Mouse (Mus musculus) forebrain, embryonic 13.5 days (tissue): Measurements from ENCODE around the gene Castor1. TPM values are rescaled to one million over a fixed set of nuclear protein-coding genes. Genes with fewer than 3 reads are reported as not detected.

ENCODE experiments used
- ATAC-seq: fragments of 200-750 bp; cut with Nextera tagmentation; 2 replicates; pipeline ENCODE4 v1.8.0; 2017
- H3K27ac ChIP-seq: fragments of 300-500 bp; sonication (generic); 2 replicates; pipeline ENCODE4 v1.5.1; 2015; ENCODE audit warnings: inconsistent platforms, mild to moderate bottlenecking, moderate library complexity
- H3K27me3 ChIP-seq: fragments of 300-500 bp; sonication (generic); 2 replicates; pipeline ENCODE4 v1.6.1; 2015; ENCODE audit warnings: mild to moderate bottlenecking, inconsistent platforms
- H3K36me3 ChIP-seq: fragments of 300-500 bp; sonication (generic); 2 replicates; pipeline ENCODE4 v1.6.1; 2015; ENCODE audit warnings: mild to moderate bottlenecking, inconsistent platforms; ENCODE audit not compliant: poor library complexity, severe bottlenecking
- H3K4me1 ChIP-seq: fragments of 300-500 bp; sonication (generic); 2 replicates; pipeline ENCODE4 v1.6.1; 2015; ENCODE audit warnings: inconsistent platforms
- H3K4me2 ChIP-seq: fragments of 300-500 bp; sonication (generic); 2 replicates; pipeline ENCODE4 v1.6.1; 2015; ENCODE audit warnings: inconsistent platforms, mild to moderate bottlenecking, moderate library complexity
- H3K4me3 ChIP-seq: fragments of 300-500 bp; sonication (generic); 2 replicates; pipeline ENCODE4 v1.5.1; 2015; ENCODE audit warnings: mild to moderate bottlenecking, inconsistent platforms
- H3K9ac ChIP-seq: fragments of 300-500 bp; sonication (generic); 2 replicates; pipeline ENCODE4 v1.6.1; 2015; ENCODE audit warnings: mild to moderate bottlenecking, inconsistent platforms
- H3K9me3 ChIP-seq: fragments of 300-500 bp; sonication (generic); replicated peaks from 2 replicates; pipeline ENCODE4 v1.6.1; 2016; ENCODE audit warnings: inconsistent platforms
- WGBS: fragments of 180-500 bp; shearing (Covaris S2); methylation state at CpG from one replicate; pipeline ENCODE4 v1.1.7; 2015; 5-methylcytosine and 5-hydroxymethylcytosine counted together
- polyA plus RNA-seq: library from polyadenylated mRNA; unstranded; fragments of >200 nt; fragmentation: Nextera tagmentation; extraction: Ambion mirVana; gene quantifications from 2 replicates; pipeline ENCODE4 v1.2.1, GENCODE M21; 2015

Castor1 gene
- polyA plus RNA-seq, 1 experiment from 2014 or later = 0.85 TPM

DNA sequence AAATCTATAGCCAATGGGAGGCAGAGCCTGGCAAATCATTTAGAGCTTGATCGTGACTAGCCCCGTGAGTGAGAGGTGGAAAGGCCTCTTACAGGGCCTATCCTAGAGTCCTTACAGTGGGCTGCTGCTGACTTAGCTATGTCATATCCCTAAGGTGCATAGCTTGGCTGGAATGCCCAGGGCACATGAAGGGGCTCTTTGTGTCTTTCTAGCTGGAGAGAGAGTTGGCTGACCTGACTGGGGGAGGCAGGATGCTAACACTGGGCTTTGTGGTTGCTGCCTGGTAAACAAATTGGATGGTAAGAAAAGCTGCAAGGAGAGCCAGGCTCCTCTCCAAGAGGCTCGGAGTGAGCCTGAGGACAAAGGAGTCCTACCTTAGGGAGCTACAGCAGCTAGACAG, 25.3 kb upstream of the Castor1 start:
- whole genome bisulfite sequencing = 76% methylated on average over 3 of the region's 3 CpGs

DNA sequence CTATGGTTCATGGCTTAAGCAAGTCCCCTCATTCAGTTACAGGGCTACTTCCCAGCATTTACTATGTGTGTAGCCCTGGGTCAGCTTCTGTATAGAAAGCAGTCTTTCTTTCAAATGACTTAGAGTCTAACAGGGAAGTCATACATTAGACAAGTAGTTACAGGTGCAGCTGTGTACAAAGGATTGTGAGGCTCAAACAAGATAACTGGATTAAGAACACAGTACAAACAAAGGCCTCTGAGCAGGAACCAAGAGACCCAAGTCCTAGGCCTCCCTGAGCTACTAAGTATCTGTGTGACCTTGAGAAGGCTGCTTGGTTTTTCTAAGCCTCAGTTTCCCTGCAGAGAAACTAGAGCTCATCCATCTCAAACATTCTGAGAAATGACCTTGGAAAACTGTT, 24.6 kb upstream of the Castor1 start:
- Histone ChIP-seq H3K4me1 (peaks cover under 1% of the 10 kb centered on the region), H3K27me3 (no peaks in the 10 kb centered on the region), H3K4me2 (no peak overlapping the region), H3K9me3 (no peaks in the 10 kb centered on the region), H3K9ac (no peak overlapping the region), H3K36me3 (no peaks in the 10 kb centered on the region), H3K27ac (no peak overlapping the region), H3K4me3 (no peak overlapping the region)
- no peak for ATAC-seq

More for the DNA sequence above, 25.3 kb upstream of the Castor1 start:
- no peak overlapping the region for H3K9ac ChIP-seq
- no peak overlapping the region for H3K4me3 ChIP-seq
- no peaks in the 10 kb centered on the region for H3K9me3 ChIP-seq
- no peak overlapping the region for H3K27ac ChIP-seq
- H3K4me1 ChIP-seq = peaks cover 7% of the 10 kb centered on the region
- no peak for ATAC-seq
- H3K36me3 ChIP-seq = no peaks in the 10 kb centered on the region
- H3K27me3 ChIP-seq = no peaks in the 10 kb centered on the region
- no peak overlapping the region for H3K4me2 ChIP-seq

DNA sequence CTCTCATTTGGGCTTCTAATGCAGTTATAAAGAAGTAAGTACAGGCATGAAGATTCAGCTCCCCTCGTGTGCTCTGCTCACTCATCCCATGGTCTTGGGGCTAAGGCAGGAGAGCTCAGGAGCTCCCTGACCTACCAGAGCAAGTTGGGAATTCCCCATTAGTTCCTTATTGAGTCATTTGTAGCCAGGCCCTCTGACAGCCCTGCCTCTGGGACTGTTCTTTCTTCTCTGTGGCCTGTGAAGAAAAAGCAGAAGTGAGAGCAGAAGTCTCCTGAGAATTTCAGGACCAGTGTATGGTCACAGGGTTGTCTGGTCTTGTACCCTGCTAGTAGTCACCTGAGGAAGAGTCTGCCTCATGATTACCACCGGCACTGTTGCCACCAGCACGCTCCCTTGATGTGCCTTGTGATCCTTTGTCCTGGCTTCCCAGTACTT, 22.4 kb upstream of the Castor1 start:
- 81% methylated on average over 3 of the region's 3 CpGs for WGBS
- H3K9ac ChIP-seq = no peak overlapping the region
- no peak overlapping the region for H3K4me2 ChIP-seq
- no peak overlapping the region for H3K27ac ChIP-seq
- no peaks in the 10 kb centered on the region for H3K36me3 ChIP-seq
- H3K4me1 ChIP-seq = no peaks in the 10 kb centered on the region
- no peak for ATAC-seq
- no peaks in the 10 kb centered on the region for H3K9me3 ChIP-seq
- H3K27me3 ChIP-seq = no peaks in the 10 kb centered on the region
- no peak overlapping the region for H3K4me3 ChIP-seq

DNA sequence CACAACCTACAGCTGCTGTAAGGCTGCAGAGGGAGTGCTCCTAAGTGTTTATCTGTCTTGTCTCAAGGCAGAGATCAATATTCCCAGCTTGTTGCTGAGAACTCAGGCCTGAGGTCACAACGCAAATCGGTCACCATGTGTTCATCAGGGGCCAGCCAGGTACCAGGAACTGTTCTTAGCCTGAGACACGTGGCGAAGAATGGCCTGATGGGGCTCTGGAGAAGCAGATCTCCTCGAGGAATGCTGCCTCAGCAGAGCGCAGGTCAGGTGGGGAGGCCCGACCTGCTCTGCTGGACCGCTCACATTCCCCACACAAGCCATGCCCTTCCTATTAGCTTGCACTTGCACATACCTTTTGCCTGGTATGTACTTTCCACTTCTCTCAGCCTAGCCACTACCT, 21.4 kb upstream of the Castor1 start:
- 84% methylated on average over 8 of the region's 8 CpGs for WGBS

DNA sequence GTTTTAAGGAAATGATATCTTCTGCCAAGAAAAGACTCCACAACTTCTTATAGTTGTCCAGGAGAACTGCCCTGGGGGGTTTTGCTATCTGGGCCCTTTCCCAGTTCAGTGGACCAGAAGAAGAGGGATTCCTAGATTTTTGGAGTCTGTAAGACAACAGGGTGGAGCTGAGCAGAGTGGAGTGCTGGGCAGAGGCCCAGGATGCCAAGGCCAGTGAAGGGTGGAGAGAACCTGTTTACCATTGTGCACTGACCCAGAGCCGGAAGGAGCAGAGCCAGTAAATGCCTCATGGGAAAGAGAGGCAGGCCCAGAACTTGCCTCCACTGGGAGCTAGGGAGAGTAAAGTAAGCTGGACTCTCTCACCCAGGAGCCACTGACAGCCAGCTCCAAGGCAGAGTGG, 20.3 kb upstream of the Castor1 start:
- Histone ChIP-seq H3K36me3 (no peaks in the 10 kb centered on the region), H3K9ac (no peak overlapping the region), H3K4me3 (no peak overlapping the region), H3K27ac (no peak overlapping the region), H3K4me2 (no peak overlapping the region), H3K27me3 (no peaks in the 10 kb centered on the region), H3K9me3 (no peaks in the 10 kb centered on the region), H3K4me1 (no peaks in the 10 kb centered on the region)
- ATAC-seq = no peak
- WGBS = 64% methylated on average over 1 of the region's 1 CpGs

More for the DNA sequence above, 21.4 kb upstream of the Castor1 start:
- H3K9me3 ChIP-seq = no peaks in the 10 kb centered on the region
- no peaks in the 10 kb centered on the region for H3K27me3 ChIP-seq
- H3K4me1 ChIP-seq = no peaks in the 10 kb centered on the region
- H3K4me3 ChIP-seq = no peak overlapping the region
- H3K27ac ChIP-seq = no peak overlapping the region
- H3K9ac ChIP-seq = no peak overlapping the region
- H3K4me2 ChIP-seq = no peak overlapping the region
- H3K36me3 ChIP-seq = no peaks in the 10 kb centered on the region
- no peak for ATAC-seq

DNA sequence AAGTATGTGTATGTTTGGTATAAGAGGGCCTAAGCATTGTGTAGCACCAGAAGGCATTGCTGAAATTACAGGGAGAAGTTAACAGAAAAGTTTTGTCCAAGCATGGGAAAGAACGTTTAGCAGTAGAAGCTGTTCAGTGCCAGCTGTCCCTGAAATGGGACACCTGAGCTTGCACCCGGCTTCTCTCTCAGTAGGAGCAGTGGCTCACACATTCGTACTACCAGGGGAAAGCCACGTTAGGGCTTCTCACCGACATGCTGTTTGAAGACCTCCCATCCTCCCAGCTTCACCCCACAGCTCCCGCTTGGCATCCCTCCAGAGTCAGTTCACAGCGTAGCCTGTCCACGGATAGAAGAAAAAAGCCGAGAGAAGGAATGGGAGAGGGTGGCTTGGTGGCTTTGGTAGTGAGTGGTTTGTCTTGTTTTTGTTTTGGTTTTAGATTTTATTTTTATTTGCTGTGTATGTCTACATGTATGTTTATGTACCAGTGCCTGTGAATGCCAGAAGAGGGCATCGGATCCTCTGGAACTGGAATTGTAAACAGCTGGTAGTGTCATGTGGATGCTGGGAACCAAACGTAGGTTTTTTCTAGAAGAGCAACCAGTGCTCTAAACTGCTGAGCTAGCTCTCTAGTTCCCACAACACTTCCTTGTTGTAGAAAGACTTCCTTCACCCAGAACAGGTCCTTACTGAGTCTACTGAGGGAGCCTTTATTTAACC, 15.9 kb upstream of the Castor1 start:
- peaks cover 4% of the 10 kb centered on the region; the same call in 1 of the 2 replicates for H3K4me1 ChIP-seq
- peaks cover 7% of the 10 kb centered on the region; the same call in 1 of the 2 replicates for H3K36me3 ChIP-seq
- ATAC-seq = no peak
- no peak overlapping the region for H3K9ac ChIP-seq
- no peak overlapping the region for H3K4me3 ChIP-seq
- no peak overlapping the region for H3K4me2 ChIP-seq
- no peaks in the 10 kb centered on the region for H3K27me3 ChIP-seq
- WGBS = 75% methylated on average over 11 of the region's 11 CpGs
- no peak overlapping the region for H3K27ac ChIP-seq
- H3K9me3 ChIP-seq = no peaks in the 10 kb centered on the region

DNA sequence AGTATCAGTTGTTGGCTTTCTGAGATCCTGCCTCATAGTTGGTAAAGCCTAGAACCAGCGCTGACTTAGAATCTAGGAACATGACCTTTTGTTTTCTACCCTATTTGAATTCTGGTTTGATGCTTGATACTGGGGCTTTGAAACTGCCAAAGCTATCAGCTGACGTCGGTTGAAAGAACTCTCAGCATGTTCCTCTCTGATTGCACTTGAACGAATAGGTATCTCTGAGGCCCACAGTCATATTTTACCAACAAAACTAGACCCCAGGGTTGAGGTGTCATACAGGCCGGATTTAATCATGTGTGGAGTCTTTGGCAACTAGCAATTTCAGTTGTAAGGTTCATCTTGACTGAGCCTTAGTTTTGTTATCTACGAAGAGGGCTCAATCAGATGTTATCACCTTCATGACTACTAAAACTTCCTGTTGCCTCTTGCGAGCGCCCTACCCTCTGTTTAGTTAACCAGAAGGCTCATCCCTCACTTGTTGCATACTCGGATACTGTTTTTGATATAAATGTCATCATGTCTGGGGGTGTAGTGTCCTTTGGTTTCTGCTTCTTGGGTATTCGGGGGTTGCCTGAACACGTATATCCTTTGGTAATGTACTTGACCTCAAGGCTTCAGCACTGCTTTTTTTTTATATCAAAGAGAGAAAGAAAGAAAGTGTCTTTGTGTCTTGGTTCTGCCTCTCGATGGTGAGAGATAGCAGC, 14.9 kb upstream of the Castor1 start:
- Histone ChIP-seq H3K9ac (no peak overlapping the region), H3K27ac (no peak overlapping the region), H3K9me3 (no peaks in the 10 kb centered on the region), H3K4me1 (peaks cover 4% of the 10 kb centered on the region; the same call in 1 of the 2 replicates), H3K4me3 (no peak overlapping the region), H3K36me3 (peaks cover 16% of the 10 kb centered on the region), H3K27me3 (no peaks in the 10 kb centered on the region), H3K4me2 (no peak overlapping the region)
- ATAC-seq = no peak
- 84% methylated on average over 12 of the region's 12 CpGs for WGBS

DNA sequence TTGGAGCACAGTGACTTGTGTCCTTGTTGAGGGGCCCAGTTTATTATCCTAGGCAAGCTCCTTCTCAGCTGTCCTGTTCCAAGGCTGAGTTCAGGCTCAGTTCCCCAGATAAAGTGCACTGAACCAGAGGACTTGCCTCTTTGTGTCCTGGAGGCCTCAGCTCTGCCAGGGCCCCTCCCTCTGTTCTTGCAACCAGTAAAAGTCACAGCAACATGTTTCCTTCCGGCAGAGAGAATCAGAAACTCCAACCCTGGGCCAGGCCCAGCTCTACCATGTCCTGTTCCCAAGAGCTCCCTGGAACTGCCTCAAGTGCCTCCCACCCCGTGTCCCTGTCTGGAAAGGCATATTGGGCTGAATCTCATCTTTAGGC, 14.3 kb upstream of the Castor1 start:
- whole genome bisulfite sequencing = 39% methylated on average over 2 of the region's 2 CpGs

DNA sequence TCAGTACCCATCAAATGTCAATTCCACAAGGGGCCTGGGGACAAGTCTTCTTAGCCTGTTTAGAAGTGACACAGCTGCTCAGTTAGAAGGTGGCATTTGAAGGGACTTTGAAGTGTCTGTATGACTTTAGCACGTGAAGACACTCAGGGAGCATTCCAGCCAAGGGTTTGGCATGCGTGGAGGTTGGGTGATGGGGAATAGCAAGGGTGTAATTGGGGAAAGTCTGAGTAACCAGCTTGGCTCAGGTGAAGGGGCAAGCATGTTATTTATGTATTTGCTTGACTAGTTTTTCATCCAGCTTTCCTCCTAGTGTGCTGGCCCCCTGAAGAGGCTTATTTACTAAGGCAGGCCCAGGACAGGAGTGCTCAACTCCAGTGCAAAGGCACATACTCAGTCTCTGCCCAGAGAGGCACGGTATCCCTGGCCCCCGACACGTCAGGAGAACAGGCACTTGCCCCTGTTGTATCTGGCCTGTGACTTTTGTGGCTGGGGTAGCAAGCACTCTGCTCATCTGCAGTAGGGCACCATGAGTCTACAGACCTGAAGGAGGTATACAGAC, 12.8 kb upstream of the Castor1 start:
- no peaks in the 10 kb centered on the region for H3K9me3 ChIP-seq
- no peak overlapping the region for H3K4me3 ChIP-seq
- no peak overlapping the region for H3K27ac ChIP-seq
- H3K27me3 ChIP-seq = no peaks in the 10 kb centered on the region
- H3K4me2 ChIP-seq = no peak overlapping the region
- peaks cover 30% of the 10 kb centered on the region for H3K36me3 ChIP-seq
- H3K4me1 ChIP-seq = peaks cover 4% of the 10 kb centered on the region; the same call in 1 of the 2 replicates
- H3K9ac ChIP-seq = no peak overlapping the region
- 86% methylated on average over 5 of the region's 5 CpGs for WGBS
- no peak for ATAC-seq

More for the DNA sequence above, 14.3 kb upstream of the Castor1 start:
- H3K27me3 ChIP-seq = no peaks in the 10 kb centered on the region
- H3K4me2 ChIP-seq = no peak overlapping the region
- no peak for ATAC-seq
- peaks cover 4% of the 10 kb centered on the region; the same call in 1 of the 2 replicates for H3K4me1 ChIP-seq
- H3K4me3 ChIP-seq = no peak overlapping the region
- no peak overlapping the region for H3K9ac ChIP-seq
- no peaks in the 10 kb centered on the region for H3K9me3 ChIP-seq
- peaks cover 22% of the 10 kb centered on the region for H3K36me3 ChIP-seq
- no peak overlapping the region for H3K27ac ChIP-seq

DNA sequence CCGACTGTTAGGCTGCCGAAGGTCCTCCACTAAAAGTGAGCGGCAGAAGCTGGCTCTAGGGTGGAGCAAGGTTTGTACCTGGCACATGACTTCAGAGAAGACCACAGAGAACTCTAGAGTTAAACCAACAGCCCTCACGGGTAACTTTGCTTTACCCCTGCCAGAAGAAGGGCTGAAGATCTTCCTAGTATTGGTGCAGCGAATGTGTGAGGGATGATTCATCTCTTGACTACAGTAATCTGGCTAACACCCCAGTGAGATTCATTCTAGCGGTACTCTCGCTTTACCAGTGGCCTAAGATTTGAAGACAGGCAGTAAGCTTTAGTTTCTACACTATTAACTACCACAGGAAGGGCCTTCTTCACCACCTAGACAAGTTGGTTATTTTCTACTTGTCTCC, 12.1 kb upstream of the Castor1 start:
- Histone ChIP-seq H3K36me3 (peaks cover 36% of the 10 kb centered on the region), H3K4me3 (no peak overlapping the region)
- 92% methylated on average over 7 of the region's 7 CpGs for WGBS

DNA sequence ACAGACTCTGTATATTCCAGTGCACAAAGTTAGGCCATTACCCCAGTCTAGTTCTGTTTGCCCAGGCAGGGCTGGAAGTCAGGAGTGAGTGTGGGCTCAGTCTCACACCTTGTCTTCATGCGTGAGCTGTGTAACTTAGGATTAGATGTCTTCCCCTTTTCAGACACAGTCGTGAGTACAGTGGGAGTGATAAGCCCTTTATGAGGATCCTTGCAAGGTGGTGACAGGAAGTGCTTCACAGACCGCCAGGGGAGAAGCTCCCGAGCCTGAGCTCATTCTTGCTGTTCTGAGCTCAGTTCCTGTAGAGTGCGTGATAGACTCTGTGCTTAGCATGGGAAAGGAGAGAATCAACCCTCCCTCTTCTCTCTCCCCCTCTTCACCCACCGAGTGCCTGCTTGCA, 11.5 kb upstream of the Castor1 start:
- Histone ChIP-seq H3K27ac (no peak overlapping the region), H3K4me3 (no peak overlapping the region), H3K9ac (no peak overlapping the region), H3K4me2 (no peak overlapping the region), H3K36me3 (peaks cover 42% of the 10 kb centered on the region), H3K4me1 (peaks cover 4% of the 10 kb centered on the region; the same call in 1 of the 2 replicates), H3K27me3 (no peaks in the 10 kb centered on the region), H3K9me3 (no peaks in the 10 kb centered on the region)
- no peak for ATAC-seq
- WGBS = 87% methylated on average over 6 of the region's 6 CpGs

More for the DNA sequence above, 12.1 kb upstream of the Castor1 start:
- Histone ChIP-seq H3K4me1 (peaks cover 4% of the 10 kb centered on the region; the same call in 1 of the 2 replicates), H3K4me2 (no peak overlapping the region), H3K27me3 (no peaks in the 10 kb centered on the region), H3K9me3 (no peaks in the 10 kb centered on the region), H3K27ac (no peak overlapping the region), H3K9ac (no peak overlapping the region)
- ATAC-seq = no peak

DNA sequence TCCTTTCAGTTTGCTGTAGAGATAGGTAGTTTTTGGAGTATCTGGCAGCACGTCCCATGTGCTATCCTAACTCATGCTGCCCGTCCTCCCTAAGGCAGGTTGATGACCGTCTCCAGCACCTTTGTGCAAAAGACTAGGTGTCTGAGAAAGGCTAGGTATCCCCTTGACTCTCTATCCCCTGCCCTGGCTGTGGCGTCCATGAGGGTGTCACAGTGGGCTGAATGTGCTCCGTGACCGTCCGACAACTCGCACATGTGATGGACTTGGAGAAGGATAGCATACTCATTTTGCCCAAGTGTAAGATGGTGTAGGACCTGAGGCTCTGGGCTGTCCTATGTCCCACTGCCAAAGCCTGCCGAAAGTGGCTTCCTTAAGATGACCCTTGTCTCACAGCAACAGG, 10.4 kb upstream of the Castor1 start:
- Histone ChIP-seq H3K9ac (no peak overlapping the region), H3K4me3 (no peak overlapping the region), H3K27ac (no peak overlapping the region), H3K36me3 (peaks cover 53% of the 10 kb centered on the region), H3K27me3 (no peaks in the 10 kb centered on the region), H3K4me1 (peaks cover 4% of the 10 kb centered on the region; the same call in 1 of the 2 replicates), H3K4me2 (no peak overlapping the region), H3K9me3 (no peaks in the 10 kb centered on the region)
- no peak for ATAC-seq
- WGBS = 91% methylated on average over 9 of the region's 9 CpGs
